Mouse (Mus musculus) neural tube, embryonic 11.5 days (tissue): ENCODE measurements around the gene Rab37. TPM values are rescaled to one million over a fixed set of nuclear protein-coding genes. Genes with fewer than 3 reads are reported as not detected.
A peak's percentile ranks its signal among the peaks of the same experiment; 100 is the strongest.

Experiments used
- ATAC-seq: fragments of 200-750 bp; cut with Nextera tagmentation; 2 replicates; pipeline ENCODE4 v1.8.0; 2017; ENCODE audit warnings: moderate number of reproducible peaks, mild to moderate bottlenecking, moderate TSS enrichment, moderate library complexity; ENCODE audit not compliant: insufficient read depth, low FRiP score, low TSS enrichment
- DNase-seq: peaks from one replicate; pipeline ENCODE4 v3.0.0-alpha.2; 2015; ENCODE audit warnings: low spot score
- H3K27ac ChIP-seq: fragments of 300-500 bp; sonication (generic); 2 replicates; pipeline ENCODE4 v1.5.1; 2014; ENCODE audit warnings: low read depth, mild to moderate bottlenecking, low read length
- H3K27me3 ChIP-seq: fragments of 300-500 bp; sonication (generic); 2 replicates; pipeline ENCODE4 v1.6.1; 2014; ENCODE audit warnings: mild to moderate bottlenecking, low read length, mixed read lengths; ENCODE audit not compliant: control insufficient read depth, insufficient read depth
- H3K36me3 ChIP-seq: fragments of 300-500 bp; sonication (generic); 2 replicates; pipeline ENCODE4 v1.6.1; 2014; ENCODE audit warnings: mild to moderate bottlenecking, low read length, moderate library complexity, mixed read lengths; ENCODE audit not compliant: control insufficient read depth, insufficient read depth
- H3K4me1 ChIP-seq: fragments of 300-500 bp; sonication (generic); 2 replicates; pipeline ENCODE4 v1.6.1; 2014; ENCODE audit warnings: low read length, mixed read lengths; ENCODE audit not compliant: control insufficient read depth, insufficient read depth
- H3K4me2 ChIP-seq: fragments of 300-500 bp; sonication (generic); 2 replicates; pipeline ENCODE4 v1.6.1; 2014; ENCODE audit warnings: low read depth, mild to moderate bottlenecking, moderate library complexity
- H3K4me3 ChIP-seq: fragments of 300-500 bp; sonication (generic); 2 replicates; pipeline ENCODE4 v1.5.1; 2014; ENCODE audit warnings: low read depth, low read length
- H3K9ac ChIP-seq: fragments of 300-500 bp; sonication (generic); 2 replicates; pipeline ENCODE4 v1.6.1; 2014; ENCODE audit warnings: mild to moderate bottlenecking, low read length
- H3K9me3 ChIP-seq: fragments of 300-500 bp; sonication (generic); 2 replicates; pipeline ENCODE4 v1.6.1; 2016; ENCODE audit warnings: low read length; ENCODE audit not compliant: control insufficient read depth
- WGBS: fragments of 180-500 bp; shearing (Covaris S2); extraction: QIAGEN DNeasy Blood & Tissue Kit; methylation state at CpG from one replicate; pipeline ENCODE4 v1.1.7; 2014; 5-methylcytosine and 5-hydroxymethylcytosine counted together
- polyA plus RNA-seq: library from polyadenylated mRNA; unstranded; fragments of >200 nt; fragmentation: Nextera tagmentation; extraction: Ambion mirVana; gene quantifications from 2 replicates; pipeline ENCODE4 v1.2.1, GENCODE M21; 2014

Gene Rab37
- polyA plus RNA-seq, 1 experiment from 2014 or later = 1.9 TPM

DNA sequence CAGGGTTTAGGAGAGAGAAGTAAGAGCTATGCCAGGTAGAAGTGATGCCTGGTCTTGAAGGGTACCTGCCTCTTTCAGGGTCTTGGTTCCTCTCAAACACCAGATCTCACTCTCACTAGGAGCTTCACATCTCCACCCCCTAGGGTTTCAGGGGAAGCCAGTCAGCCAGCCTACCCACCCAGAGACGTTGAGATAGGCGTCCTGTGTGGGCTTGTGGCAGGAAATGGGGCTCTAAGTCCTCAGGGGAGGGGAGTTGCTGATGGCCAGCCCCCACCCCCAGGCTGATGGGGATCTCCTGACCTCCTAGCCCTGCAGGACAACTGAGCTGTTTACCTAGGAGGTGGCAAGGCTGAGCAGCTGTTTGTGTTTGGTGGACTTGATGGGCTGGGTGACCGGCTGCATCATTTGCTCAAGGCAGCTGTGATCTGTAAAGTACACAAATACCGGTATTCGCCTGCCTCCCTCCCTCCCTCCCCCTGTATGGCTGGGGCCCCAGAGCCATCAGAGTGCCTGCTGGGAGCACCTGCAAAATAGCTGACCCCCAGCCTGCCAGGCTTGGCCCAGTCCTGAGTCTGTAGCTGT, 63.9 kb downstream of the Rab37 start:
- H3K9me3 ChIP-seq = no peaks in the 10 kb centered on the region
- H3K27ac ChIP-seq = no peak overlapping the region
- ATAC-seq (no peak), DNase-seq (no peak)
- H3K4me1 ChIP-seq = peaks cover 5% of the 10 kb centered on the region; the same call in 1 of the 2 replicates
- H3K36me3 ChIP-seq = no peaks in the 10 kb centered on the region
- 7% methylated on average over 4 of the region's 5 CpGs for WGBS
- H3K4me2 ChIP-seq = no peak overlapping the region
- no peak overlapping the region for H3K4me3 ChIP-seq
- peaks cover 21% of the 10 kb centered on the region for H3K27me3 ChIP-seq
- H3K9ac ChIP-seq = no peak overlapping the region

DNA sequence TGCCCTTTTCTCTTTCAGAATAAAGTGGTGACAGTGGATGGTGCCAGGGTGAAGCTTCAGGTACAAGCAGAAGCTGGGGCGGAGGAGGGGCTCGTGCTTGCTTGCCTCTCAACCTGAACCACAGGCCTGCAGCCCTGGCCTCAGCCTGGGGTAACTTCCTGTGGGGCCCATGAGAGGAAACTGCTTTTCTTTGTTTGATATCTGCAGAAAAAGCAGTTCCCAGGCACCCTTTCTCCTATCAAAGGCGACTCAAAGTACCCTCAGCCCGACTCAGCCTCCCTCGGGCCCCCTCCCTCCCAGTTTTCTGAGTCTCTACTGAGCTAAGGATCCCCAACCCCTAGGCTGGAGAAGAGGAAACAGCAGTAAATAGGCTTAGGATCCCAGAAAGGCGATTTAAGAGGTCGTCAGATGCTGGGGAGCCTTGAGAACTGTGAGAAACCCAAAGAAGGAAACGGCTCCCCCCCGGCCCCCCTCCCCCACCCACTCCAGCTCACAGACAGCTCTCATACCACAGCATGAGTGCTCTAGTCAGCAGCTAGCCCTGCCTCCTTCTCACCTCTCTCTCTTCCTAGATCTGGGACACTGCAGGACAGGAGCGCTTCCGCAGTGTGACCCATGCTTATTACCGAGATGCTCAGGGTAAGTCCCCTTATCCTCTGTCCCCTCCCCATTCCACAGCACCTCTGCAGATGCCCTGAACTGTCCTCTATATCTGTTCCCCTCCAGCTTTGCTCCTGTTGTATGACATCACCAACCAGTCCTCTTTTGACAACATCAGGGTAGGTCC, 66.9 kb downstream of the Rab37 start:
- H3K4me3 ChIP-seq = no peak overlapping the region
- no peaks in the 10 kb centered on the region for H3K9me3 ChIP-seq
- no peak overlapping the region for H3K4me2 ChIP-seq
- DNase-seq (no peak), ATAC-seq (no peak)
- no peak overlapping the region for H3K27ac ChIP-seq
- H3K9ac ChIP-seq = peak overlapping the region; percentile 33
- no peaks in the 10 kb centered on the region for H3K36me3 ChIP-seq
- peaks cover 9% of the 10 kb centered on the region for H3K4me1 ChIP-seq
- peaks cover 21% of the 10 kb centered on the region for H3K27me3 ChIP-seq
- WGBS = 31% methylated on average over 12 of the region's 12 CpGs

DNA sequence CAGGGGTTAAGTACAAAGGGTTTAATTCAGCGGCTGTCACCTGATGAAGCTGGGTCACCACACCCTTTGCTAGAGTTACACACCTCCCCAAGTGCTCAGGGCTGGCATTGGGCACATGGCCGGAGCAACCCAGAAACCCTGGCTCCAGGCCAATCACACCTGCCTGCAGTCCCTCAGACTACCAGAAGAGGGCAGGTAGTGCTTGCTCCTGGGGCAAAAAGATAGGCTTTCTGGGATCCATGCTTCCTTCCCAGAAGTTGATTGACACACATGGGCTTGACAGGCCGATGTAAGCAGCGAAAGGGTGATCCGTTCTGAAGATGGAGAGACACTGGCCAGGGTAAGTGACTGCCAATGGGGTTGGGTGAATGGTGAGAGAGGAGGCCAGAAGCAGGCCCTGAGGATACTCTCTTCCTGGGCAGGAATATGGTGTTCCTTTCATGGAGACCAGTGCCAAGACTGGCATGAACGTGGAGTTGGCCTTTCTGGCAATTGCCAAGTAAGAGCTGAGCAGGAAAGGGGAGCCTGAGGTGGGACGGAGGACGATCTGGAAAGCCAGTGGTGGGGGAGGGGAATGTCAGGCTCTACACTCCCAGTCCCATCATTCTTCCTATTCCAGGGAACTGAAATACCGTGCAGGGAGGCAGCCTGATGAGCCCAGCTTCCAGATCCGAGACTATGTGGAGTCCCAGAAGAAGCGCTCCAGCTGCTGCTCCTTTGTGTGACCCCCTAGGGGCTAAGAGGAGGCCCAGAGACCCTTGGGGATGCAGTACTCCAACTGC, 69.0 kb downstream of the Rab37 start:
- H3K4me1 ChIP-seq = peaks cover 21% of the 10 kb centered on the region
- ATAC-seq = no peak
- no peak overlapping the region for H3K4me2 ChIP-seq
- 52% methylated on average over 11 of the region's 11 CpGs for WGBS
- H3K36me3 ChIP-seq = no peaks in the 10 kb centered on the region
- no peaks in the 10 kb centered on the region for H3K9me3 ChIP-seq
- H3K4me3 ChIP-seq = no peak overlapping the region
- H3K27ac ChIP-seq = no peak overlapping the region
- DNase-seq = peak; percentile 60
- H3K27me3 ChIP-seq = peaks cover 10% of the 10 kb centered on the region
- H3K9ac ChIP-seq = no peak overlapping the region

DNA sequence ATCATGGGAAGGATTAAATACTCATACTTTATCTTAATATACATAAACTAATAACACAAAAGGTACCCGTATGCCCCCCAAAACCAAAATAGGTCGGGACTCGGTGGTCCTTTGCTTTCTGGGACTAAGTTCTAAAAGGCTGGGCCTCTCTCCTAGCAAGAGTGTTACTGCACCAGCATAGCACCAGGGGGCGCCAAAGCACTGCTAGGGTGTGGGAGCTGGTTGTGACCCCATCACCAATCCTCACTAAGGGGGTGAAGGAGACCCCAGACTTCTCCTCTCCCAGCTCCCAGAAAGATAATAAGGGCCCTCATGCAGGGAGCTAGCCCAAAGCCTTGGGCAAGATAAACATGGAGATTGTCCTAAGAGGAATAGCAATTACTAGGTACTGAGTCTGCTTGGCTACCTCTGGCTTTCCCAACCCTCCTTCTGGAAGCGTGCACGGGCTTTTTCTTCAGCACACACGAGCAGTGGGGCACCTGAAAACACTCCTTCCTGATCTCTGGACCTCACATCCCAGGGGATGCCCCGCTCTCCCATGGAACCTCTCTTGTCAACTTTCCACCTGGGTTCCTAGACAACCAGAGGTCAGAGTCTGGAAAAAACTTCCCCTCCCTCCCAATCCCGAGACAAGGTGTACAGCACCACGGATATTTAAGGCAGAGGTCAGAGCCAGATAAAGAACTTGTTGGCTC, 69.8 kb downstream of the Rab37 start:
- no peak for ATAC-seq
- peaks cover 9% of the 10 kb centered on the region for H3K27me3 ChIP-seq
- no peak overlapping the region for H3K27ac ChIP-seq
- no peak overlapping the region for H3K9ac ChIP-seq
- H3K4me1 ChIP-seq = peaks cover 23% of the 10 kb centered on the region
- H3K36me3 ChIP-seq = no peaks in the 10 kb centered on the region
- H3K9me3 ChIP-seq = no peaks in the 10 kb centered on the region
- H3K4me3 ChIP-seq = no peak overlapping the region
- 38% methylated on average over 10 of the region's 10 CpGs for WGBS
- peak; percentile 78 for DNase-seq
- no peak overlapping the region for H3K4me2 ChIP-seq

DNA sequence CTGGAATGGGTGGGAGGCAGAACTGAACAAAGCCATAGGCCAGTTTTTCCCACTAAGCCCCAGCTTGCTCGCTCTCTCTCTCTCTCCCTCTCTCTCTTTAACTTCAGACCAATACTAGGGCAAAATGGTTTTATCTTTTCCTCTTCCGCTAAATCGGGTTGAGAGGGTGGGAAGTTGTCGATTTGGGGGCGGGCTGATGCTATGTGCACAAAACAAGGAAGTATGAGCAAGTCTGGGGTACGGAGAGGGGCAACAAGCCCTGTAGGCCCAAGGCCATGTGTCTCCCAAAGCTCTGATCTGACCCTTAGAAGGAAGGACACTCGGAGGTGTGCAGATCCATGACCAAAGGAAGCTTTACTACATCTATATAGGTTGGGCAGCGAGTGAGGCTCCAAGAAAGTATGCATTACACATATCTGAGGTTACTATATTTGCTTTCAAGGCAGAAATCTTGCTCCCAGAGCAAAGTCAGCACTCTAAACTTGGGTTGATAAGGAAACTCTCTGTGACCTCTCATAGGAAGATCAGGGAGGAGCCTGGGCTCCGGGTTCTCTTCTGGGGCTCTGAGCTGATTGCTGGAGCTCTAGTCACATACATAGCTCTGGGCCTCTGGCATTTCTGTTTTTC, 70.5 kb downstream of the Rab37 start:
- Histone ChIP-seq H3K9me3 (no peaks in the 10 kb centered on the region), H3K36me3 (no peaks in the 10 kb centered on the region), H3K4me2 (no peak overlapping the region), H3K4me1 (peaks cover 23% of the 10 kb centered on the region), H3K4me3 (no peak overlapping the region), H3K9ac (no peak overlapping the region), H3K27ac (no peak overlapping the region), H3K27me3 (peaks cover 9% of the 10 kb centered on the region)
- DNase-seq = no peak
- 68% methylated on average over 9 of the region's 9 CpGs for WGBS
- ATAC-seq = no peak

DNA sequence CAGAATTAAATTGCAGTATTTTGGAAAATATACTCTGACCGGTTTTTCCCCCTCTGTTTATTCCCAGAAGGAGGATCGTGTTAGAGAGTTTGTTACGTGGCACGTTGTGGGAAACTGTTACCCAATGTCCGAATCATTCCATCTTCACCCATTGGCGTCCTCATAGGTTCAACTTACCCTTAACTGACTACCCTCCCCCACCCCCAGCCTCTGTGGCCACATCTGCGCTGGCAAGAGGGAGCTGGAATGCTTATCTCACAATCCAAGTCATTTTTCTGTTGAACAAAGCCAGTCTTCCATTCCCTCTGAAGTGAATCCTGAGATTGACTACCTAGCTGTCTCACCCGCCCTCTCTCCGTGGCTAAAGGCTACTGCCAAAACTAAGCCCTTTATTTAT, 71.0 kb downstream of the Rab37 start:
- no peaks in the 10 kb centered on the region for H3K9me3 ChIP-seq
- DNase-seq (no peak), ATAC-seq (no peak)
- no peaks in the 10 kb centered on the region for H3K36me3 ChIP-seq
- peak overlapping the region; percentile 19; the same call in 1 of the 2 replicates for H3K4me2 ChIP-seq
- H3K9ac ChIP-seq = no peak overlapping the region
- peaks cover 23% of the 10 kb centered on the region for H3K4me1 ChIP-seq
- no peak overlapping the region for H3K27ac ChIP-seq
- H3K4me3 ChIP-seq = no peak overlapping the region
- 30% methylated on average over 9 of the region's 9 CpGs for WGBS
- peaks cover 9% of the 10 kb centered on the region for H3K27me3 ChIP-seq

DNA sequence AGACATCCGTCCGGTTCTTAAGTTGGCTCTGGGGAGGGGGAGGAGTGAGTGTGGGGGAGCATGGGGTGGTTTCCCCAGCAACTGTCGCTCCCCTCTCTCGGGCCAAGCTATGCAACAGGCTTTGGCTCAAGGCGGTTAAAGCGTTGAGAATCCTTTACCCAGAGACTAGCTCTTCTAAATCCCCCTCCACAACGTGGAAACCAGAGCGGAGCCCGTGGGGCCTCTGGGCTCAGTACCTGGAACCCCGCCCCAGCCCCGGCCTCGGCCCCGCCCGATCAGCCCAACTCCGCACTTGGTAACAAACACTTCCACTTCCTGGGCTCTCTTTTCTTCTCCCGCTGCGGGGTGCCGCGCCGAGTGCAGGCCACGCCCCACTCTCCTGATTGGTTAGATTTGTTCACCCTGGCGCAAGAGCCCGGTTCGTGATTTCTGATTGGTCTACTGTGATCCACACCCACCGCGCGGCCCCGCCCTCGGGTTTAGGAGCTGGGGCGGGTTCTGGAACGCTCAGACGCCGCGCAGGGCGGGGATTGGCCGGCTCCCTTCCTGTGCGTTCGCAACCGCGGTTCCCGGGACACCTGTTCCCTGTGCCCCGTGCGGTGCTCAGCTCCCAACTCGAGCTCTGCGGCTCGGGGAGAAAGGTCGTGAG, 71.7 kb downstream of the Rab37 start, which contains the start of gene Slc9a3r1:
Slc9a3r1 (plus strand) TSS at position 510 of the 649 bp plus-strand sequence.
- Histone ChIP-seq H3K9me3 (no peaks in the 10 kb centered on the region), H3K27ac (no peak within 1 kb of the TSS), H3K4me1 (peaks cover 21% of the 10 kb centered on the region), H3K4me2 (peak within 1 kb of the TSS; percentile 79), H3K4me3 (peak within 1 kb of the TSS; percentile 66), H3K27me3 (peaks cover 9% of the 10 kb centered on the region), H3K36me3 (no peaks in the 10 kb centered on the region), H3K9ac (peak within 1 kb of the TSS; percentile 31)
- DNase-seq (peak; percentile 97), ATAC-seq (peak; percentile 97)
- WGBS = under 1% methylated on average over 43 of the region's 47 CpGs
